Mouse (Mus musculus): ENCODE results near the gene Slc30a4.

The Slc30a4 gene

GRCm38 (mm10) chr2:122702181-122703036 lies at the start of gene Slc30a4:
Gene Slc30a4 (minus strand): TSS chr2:122702663.
- peak; percentile 69 for DNase-seq (ENCODE audit: low spot score)

DNA sequence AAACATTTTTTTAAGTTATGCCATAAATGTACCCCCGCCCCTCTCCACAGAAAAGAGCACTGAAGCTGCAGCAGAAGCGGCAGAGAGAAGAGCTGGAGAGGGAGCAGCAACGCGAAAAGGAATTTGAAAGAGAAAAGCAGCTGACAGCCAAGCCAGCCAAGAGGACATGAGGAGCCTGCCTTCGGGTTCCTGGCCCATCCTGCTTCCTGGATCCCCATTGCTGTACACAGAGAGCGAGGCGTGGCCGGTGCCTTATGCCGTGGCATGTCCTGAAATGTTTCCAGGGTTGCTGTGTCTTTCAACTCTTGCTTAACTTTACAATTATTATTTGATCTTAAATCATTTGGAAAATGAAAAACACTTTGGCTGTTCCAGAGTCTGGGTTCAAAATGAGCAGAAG lies 44.0 kb upstream of the Slc30a4 start:
- DNase-seq (ENCODE audit: low spot score) = no peak

DNA sequence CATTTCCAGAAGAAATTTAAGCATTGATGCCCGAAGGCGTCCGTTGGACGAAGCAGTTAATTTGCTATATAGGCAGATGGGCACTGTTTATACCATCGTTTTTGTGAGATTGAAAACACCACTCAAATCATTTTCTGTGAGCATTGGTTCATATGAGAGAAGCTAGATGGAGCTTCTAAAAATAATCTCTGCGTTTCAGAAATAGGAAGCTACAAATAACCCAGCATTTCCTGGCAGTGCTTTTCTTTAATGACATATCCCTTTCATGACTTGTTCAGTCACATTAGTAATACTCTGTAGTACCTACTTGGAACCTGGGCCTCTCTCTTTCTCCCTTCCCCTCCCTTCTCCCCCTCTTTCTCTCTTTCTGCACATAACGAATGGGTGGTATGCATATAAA lies 36.6 kb upstream of the Slc30a4 start:
- no peak for DNase-seq (ENCODE audit: low spot score)

GRCm38 (mm10) chr2:122737894-122738830 lies 35.7 kb upstream of the Slc30a4 start, which contains the start of gene Bloc1s6:
Gene Bloc1s6 (plus strand): TSS chr2:122738503.
- peak; percentile 86 for DNase-seq (ENCODE audit: low spot score)

GRCm38 (mm10) chr2:122731456-122731855 lies 29.0 kb upstream of the Slc30a4 start:
- DNase-seq (ENCODE audit: low spot score) = no peak

GRCm38 (mm10) chr2:122725604-122726003 lies 23.1 kb upstream of the Slc30a4 start:
- DNase-seq (ENCODE audit: low spot score) = no peak

DNA sequence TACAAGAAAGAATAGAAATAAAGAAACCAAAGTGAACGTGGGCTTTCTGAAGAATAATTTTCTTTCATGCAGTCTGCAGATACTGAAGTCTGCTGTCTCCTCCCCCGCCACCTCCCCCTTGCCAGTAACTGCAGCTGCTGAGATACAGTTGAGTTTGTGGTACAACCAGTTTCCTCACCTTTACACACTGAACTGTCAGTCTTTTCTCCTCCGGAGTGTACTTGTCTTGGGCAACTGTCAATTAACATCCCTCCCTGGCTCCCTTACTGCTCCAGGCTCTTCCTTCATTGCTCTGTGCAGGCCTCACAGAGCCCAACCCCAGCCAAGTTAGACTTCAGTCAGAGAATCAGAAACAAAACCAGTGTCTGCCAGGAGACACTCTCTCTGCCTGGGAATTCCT lies 18.1 kb upstream of the Slc30a4 start:
- DNase-seq (ENCODE audit: low spot score) = no peak

DNA sequence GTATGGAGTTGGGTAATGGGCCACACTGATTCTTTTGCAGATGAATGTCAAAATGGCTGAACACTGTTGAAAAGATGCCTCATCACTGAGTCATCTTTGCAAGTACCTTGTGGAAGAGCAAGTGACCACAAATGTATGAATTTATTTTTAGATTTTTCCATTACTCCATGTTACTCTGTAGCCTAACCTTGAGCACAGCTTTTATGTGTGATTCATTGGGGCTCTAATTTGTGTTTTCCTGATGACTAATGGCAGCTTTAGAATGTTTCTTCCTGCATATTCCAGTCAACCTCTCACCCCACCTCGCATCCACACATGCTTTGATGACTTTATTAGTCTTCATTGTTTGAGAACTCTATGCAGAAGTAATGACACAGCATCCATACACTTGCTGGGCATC lies 16.8 kb upstream of the Slc30a4 start:
- no peak for DNase-seq (ENCODE audit: low spot score)

DNA sequence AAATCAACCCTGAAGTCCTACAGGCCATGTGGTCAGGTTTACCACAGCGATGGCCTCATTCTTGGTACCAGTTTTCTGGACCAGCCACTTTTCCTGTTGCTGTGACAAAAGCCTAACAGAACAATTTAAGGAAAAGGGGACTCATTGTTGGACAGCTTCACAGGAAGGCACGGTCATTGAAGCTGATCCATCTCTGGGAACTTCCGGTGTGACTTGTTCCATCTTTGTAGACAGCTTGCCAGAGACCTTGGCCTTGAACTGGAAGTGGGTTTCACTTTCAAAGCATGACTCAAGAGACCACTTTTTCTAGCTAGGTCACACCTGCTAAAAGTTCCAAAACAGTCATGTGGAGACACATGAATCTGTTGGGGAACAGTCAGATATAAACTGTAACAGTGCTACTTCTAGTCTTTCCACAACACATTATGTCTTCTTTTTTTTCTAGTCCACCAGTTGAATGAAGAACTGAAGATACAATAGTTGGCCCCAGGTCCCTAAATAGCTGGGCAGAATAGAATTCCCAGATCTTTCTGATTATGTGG lies 13.9 kb upstream of the Slc30a4 start:
- no peak for DNase-seq (ENCODE audit: low spot score)

- no peak for DNase-seq (ENCODE audit: low spot score)
These were observed 12.8 kb upstream of the Slc30a4 start for GRCm38 (mm10) chr2:122715148-122715692.

DNA sequence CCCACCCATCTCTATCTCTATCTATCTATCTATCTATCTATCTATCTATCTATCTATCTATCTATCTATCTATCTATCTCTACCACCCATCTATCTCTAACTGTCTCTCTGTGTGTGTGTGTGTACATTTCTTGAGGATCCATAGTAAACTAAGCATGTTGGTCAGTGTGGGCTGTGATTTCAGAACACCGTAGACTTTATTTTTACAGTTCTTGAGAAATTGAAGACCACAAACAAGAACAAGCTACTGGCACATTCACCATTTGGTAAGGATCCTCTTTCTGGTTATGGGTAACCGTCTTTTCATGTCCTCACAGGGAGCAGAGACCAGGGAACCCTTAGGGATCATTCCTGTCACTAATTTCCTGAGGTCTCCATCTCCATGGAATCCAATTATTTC lies 10.4 kb upstream of the Slc30a4 start:
- DNase-seq (ENCODE audit: low spot score) = no peak

DNA sequence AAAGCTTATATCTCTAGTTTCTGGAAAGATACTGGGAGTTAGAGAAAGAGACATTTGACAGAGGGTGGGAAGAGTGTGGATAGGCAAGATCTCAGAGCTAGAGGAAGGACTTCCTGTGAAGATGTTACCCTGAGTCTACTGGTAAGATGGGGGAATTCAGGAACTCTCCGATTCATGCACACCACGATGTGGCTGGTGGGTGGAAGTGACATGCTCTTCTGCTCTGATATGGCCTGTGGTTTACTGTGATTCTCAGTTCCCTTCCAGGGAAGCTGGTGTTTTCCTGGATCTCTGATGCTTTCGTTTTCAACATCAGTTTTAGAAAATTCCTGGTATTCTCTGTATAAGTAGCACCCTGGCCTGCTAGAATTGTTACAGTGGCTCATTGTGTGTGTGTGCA lies 9.4 kb upstream of the Slc30a4 start:
- no peak for DNase-seq (ENCODE audit: low spot score)

DNA sequence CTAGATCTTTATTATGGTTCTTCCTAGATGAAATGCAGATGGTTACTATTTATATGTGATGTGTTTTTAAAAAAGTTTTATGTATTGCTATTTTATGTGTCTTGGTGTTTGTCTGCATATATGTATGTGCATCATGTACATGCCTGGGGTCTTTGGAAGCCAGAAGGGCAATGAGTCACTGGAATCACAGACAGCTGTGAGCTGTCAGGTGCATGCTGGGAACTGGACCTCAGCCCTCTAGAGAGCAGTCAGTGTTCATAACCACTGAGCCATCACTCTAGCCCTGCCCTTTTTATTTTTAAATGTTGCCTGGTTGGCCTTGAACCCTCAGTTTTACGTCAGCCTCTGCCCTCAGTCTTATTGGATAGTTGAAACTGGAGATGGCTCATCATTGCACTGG lies 6.7 kb upstream of the Slc30a4 start:
- DNase-seq (ENCODE audit: low spot score) = no peak

DNA sequence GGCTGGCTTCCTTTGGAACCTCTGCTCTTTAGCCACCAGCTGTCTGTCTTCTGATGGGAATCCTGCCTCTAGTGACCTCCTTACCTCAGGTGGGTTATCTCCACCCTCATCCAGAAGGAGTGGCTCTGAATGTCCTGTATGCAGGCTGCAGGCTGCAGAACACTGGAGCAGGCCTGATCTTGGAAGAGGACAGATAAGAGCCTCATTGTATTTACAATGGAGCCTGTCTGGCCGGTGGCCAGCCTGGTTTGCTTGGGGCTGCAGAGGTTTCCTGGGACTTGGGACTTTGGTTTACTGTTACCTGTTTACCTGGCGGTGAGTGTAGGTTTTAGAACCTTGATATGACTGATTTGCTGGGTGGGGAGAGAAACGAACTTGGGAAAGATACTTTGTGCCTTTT lies 5.6 kb upstream of the Slc30a4 start:
- no peak for DNase-seq (ENCODE audit: low spot score)

DNA sequence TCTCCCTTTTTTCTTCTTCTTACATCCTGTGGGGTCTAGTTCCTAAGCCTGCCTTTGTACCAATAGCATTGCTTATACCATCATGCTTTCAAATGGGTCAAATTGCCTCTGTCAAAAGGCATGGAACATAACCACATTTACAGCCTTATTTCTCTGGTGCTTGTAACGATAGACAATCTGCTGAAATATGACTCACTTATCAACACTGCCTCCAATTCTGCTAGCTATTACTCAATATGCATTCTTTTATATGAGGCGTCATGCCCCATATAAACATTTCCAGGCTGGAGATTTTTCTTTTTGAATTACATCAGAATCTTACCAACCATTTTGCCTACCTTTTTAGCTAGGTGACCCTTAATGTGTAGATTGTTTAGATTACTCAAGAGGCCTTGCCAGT lies 2.1 kb upstream of the Slc30a4 start:
- no peak for DNase-seq (ENCODE audit: low spot score)

DNA sequence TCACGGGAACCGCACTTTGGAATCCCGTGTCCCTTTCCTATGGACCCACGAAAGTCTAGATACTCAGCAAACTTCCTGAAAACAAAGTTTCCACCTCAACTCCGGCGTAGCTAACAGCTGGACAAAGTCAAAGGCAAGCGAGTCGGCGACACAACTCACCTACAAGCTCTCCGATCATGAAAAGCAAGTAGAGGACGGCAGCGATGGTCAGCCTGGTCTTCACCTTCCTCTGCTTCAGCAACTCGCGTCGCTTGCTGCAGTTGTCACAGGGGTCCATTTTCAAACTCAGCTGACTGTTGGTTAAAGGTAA lies 637 bp downstream of the Slc30a4 start:
- DNase-seq (ENCODE audit: low spot score) = no peak

DNA sequence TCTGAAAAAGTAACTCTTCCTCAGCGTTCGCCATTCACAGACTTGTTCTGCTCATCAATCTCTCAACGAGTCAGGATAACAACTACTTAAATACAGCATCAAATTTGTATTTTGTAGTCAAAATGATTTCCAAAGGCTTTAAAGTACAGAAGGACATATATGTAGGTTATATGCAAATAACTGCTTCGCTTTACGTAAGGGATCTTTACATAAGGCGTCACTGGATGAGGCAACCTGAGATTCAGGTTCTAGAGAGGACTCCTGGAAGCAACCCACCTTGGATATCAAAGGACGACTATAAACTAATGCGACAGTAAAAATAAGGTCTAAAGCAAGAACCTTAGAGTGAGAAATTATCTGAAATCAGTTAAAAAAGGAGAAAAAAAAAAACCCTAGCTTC lies 1.5 kb downstream of the Slc30a4 start:
- DNase-seq (ENCODE audit: low spot score) = no peak

DNA sequence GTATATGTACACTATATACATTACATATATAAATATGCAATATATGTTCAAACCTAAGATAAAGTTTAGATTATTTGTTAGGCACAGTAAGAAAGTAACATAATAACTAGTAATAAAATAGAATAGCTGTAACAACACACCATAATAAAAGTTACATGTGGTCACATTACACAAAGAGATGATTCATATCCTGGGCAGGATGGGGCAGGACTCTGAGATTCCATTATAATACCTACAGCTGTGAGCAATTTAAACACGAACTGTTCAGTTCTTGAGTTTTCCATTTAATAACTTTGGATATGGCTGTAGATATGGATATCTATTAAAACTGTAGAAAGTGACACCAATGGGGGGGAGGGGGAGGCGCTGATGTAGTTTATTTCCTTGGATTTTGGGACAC lies 4.9 kb downstream of the Slc30a4 start:
- no peak for DNase-seq (ENCODE audit: low spot score)

GRCm38 (mm10) chr2:122686665-122687064 lies 15.8 kb downstream of the Slc30a4 start:
- DNase-seq (ENCODE audit: low spot score) = no peak

DNA sequence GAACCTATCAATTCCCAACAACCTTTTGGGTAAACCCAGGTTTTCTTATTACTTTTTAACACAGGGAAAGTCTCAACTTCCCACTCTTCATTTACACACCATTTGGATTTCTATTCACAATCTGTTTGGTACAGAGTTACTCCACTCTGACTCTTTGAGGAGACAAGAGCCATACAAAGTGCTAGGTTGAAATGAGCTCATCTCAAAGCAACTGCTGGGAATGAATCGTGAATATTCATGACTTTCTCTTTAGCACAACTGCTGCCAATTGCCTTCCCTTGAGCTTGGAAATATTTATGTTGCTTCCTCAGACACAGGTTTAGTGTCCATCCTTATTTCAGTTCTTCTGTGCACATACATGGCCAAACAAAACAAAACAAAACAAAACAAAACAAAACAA lies 18.8 kb downstream of the Slc30a4 start:
- no peak for DNase-seq (ENCODE audit: low spot score)

DNA sequence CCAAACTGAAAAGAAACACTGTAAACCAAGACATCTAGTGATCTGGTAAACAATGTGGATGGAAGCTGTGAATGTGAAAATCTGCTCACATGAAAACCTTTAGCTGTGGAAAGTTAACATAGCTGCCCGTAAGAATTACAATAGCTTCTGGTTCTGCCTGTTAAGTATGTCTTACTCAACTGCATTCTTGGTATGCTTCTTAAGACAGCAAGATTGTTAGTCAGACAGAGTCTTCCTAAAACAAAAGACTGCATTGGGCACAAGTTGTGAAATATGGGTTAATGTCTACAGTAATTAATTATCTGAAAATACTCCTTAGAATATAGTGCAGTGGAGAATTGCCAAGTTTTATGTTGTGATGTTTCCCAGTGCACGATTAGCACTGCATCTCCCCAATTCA lies 19.9 kb downstream of the Slc30a4 start:
- DNase-seq (ENCODE audit: low spot score) = no peak

- DNase-seq (ENCODE audit: low spot score) = no peak
These were observed 20.9 kb downstream of the Slc30a4 start for GRCm38 (mm10) chr2:122681379-122682137.

Measured in ovary, postnatal 14 days (tissue).